Mouse (Mus musculus) limb, embryonic 15.5 days (tissue): Measurements from ENCODE around the gene 4930453N24Rik. TPM values are rescaled to one million over a fixed set of nuclear protein-coding genes. Genes with fewer than 3 reads are reported as not detected.

Source experiments
- ATAC-seq: fragments of 200-750 bp; cut with Nextera tagmentation; 2 replicates; pipeline ENCODE4 v1.8.0; 2017; ENCODE audit warnings: low read depth, moderate TSS enrichment; ENCODE audit not compliant: insufficient number of reproducible peaks, low FRiP score, low TSS enrichment
- H3K27ac ChIP-seq: fragments of 300-500 bp; sonication (generic); 2 replicates; pipeline ENCODE4 v1.5.1; 2015; ENCODE audit warnings: moderate library complexity, mild to moderate bottlenecking, inconsistent platforms
- H3K27me3 ChIP-seq: fragments of 300-500 bp; sonication (generic); 2 replicates; pipeline ENCODE4 v1.6.1; 2015; ENCODE audit warnings: inconsistent platforms
- H3K36me3 ChIP-seq: fragments of 300-500 bp; sonication (generic); 2 replicates; pipeline ENCODE4 v1.6.1; 2015; ENCODE audit warnings: inconsistent platforms
- H3K4me1 ChIP-seq: fragments of 300-500 bp; sonication (generic); 2 replicates; pipeline ENCODE4 v1.6.1; 2015; ENCODE audit warnings: inconsistent platforms
- H3K4me2 ChIP-seq: fragments of 300-500 bp; sonication (generic); 2 replicates; pipeline ENCODE4 v1.6.1; 2015; ENCODE audit warnings: mild to moderate bottlenecking, inconsistent platforms
- H3K4me3 ChIP-seq: fragments of 300-500 bp; sonication (generic); 2 replicates; pipeline ENCODE4 v1.5.1; 2015; ENCODE audit warnings: mild to moderate bottlenecking, inconsistent platforms
- H3K9ac ChIP-seq: fragments of 300-500 bp; sonication (generic); 2 replicates; pipeline ENCODE4 v1.6.1; 2015; ENCODE audit warnings: inconsistent platforms
- H3K9me3 ChIP-seq: fragments of 300-500 bp; sonication (generic); 2 replicates; pipeline ENCODE4 v1.6.1; 2016; ENCODE audit warnings: inconsistent platforms
- WGBS: fragments of 180-500 bp; shearing (Covaris S2); methylation state at CpG from one replicate; pipeline ENCODE4 v1.1.7; 2015; 5-methylcytosine and 5-hydroxymethylcytosine counted together
- polyA plus RNA-seq: library from polyadenylated mRNA; unstranded; fragments of >200 nt; fragmentation: Nextera tagmentation; extraction: Ambion mirVana; gene quantifications from 2 replicates; pipeline ENCODE4 v1.2.1, GENCODE M21; 2015

Gene 4930453N24Rik
- polyA plus RNA-seq, 1 experiment from 2014 or later, result 21.6 TPM

- ATAC-seq, result 0 out of 2 replicates have a peak, but pooled peaks have one; percentile 55
- Histone ChIP-seq H3K4me2 (no peak overlapping the region), H3K4me3 (no peak overlapping the region), H3K9ac (no peak overlapping the region), H3K9me3 (no peaks in the 10 kb centered on the region), H3K36me3 (no peaks in the 10 kb centered on the region), H3K4me1 (no peaks in the 10 kb centered on the region; the same call in 1 of the 2 replicates), H3K27ac (no peak overlapping the region), H3K27me3 (0 out of 2 replicates have a peak, but pooled peaks cover 4% of the 10 kb centered on the region)
- WGBS, result 21% methylated on average over 10 of the region's 10 CpGs
Observed at GRCm38 (mm10) chr16:64717814-64718213, 53.1 kb downstream of the 4930453N24Rik start.

DNA sequence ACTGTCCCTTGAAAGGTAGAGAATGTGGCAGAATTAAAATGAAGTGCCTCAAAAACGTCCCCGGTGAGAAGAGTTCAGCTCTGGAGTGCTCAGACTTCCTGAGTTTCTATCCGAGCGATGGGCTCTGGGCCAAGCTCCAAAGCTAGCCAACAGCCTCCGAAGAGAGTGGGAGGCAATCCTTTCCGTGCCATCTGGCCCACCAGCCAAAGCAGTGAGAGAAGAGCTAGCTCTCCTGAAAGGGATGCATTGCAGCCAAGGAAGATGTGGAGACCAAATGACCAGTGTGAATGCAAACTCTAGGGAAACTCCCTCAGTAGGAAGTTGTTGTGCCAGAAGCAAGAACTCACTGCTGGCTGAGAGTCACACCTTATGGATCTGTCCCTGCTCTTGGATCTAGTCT lies 59.1 kb downstream of the 4930453N24Rik start:
- ATAC-seq, result no peak
- no peaks in the 10 kb centered on the region for H3K9me3 ChIP-seq
- no peaks in the 10 kb centered on the region for H3K27me3 ChIP-seq
- H3K4me2 ChIP-seq, result no peak overlapping the region
- no peaks in the 10 kb centered on the region for H3K36me3 ChIP-seq
- no peak overlapping the region for H3K9ac ChIP-seq
- no peak overlapping the region for H3K27ac ChIP-seq
- WGBS, result 59% methylated on average over 6 of the region's 6 CpGs
- peaks cover 3% of the 10 kb centered on the region; the same call in 1 of the 2 replicates for H3K4me1 ChIP-seq
- H3K4me3 ChIP-seq, result no peak overlapping the region

Other genes with a start within 250 kb of the 4930453N24Rik start
- not detected in 2 replicates for gene Csnka2ip, start 168.8 kb downstream of the 4930453N24Rik start, polyA plus RNA-seq
- 5.1 and 6.4 TPM in 2 replicates for gene Zfp654, start 80.5 kb upstream of the 4930453N24Rik start, polyA plus RNA-seq
- gene Cggbp1, start 80.8 kb upstream of the 4930453N24Rik start, polyA plus RNA-seq, result 72.2 and 77.5 TPM in 2 replicates